Mouse (Mus musculus): ENCODE results near the gene Hist1h2bf.
"Not testable (repeated sequence)": the region's sequence is repeated elsewhere in the genome, so short reads cannot be mapped to it uniquely, and the experiment has no call there.

The Hist1h2bf gene

DNA sequence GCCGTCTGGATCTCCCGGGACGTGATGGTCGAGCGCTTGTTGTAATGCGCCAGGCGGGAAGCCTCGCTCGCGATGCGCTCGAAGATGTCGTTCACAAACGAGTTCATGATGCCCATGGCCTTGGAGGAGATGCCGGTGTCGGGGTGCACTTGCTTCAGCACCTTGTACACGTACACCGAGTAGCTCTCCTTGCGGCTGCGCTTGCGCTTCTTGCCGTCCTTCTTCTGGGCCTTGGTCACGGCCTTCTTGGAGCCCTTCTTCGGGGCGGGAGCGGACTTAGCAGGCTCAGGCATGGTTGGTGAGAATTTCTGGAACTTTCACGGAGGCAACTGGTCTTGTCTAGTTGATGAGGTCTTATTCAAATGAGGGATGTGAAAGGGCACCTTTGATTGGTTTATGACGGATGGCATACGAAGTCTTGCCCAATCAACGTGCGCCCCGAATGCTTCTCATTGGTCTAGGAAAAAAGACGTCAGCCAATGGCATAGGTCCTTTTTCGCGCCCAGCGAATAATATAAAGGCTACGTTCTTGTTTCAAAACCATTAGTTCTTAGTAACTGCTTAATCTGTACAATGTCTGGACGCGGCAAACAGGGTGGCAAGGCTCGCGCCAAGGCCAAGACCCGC, at the start of gene Hist1h2bf, which contains the start of gene Hist1h2ad:
Gene Hist1h2bf (minus strand): TSS at position 299 of the 627 bp plus-strand sequence.
Gene Hist1h2ad (plus strand): TSS at position 484 of the 627 bp plus-strand sequence.
- DNase-seq (ENCODE audit: low spot score in 2 of 2): peak; percentile 86

DNA sequence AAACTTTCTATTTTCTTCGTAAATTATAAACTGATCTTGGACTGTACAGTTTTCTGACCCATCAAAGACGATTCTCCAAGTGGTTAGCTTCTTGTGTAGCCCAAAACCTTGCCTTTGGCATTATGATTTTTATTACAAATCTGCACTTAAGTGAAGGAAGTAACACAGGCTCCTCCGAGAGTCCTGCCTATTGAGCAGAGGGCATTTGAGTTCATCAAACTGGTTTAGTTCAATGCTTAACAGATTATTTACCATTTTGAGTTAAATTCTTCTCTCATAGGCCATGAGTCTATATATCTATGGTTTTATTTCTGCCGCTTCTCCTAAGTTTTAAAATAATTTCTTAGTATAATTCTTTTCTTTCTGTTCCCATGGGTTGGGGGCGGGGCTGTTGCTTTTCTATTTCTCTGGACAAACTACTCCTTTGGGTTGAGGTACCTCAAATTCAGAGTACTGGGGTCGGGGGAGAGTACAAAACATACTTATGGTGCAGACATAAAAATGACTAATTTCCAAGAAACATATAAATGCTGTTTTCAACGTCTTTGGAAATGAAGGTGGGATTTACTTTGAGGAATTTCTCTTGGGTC, 49.0 kb upstream of the Hist1h2bf start:
- no peak for DNase-seq (ENCODE audit: low spot score in 2 of 2)

DNA sequence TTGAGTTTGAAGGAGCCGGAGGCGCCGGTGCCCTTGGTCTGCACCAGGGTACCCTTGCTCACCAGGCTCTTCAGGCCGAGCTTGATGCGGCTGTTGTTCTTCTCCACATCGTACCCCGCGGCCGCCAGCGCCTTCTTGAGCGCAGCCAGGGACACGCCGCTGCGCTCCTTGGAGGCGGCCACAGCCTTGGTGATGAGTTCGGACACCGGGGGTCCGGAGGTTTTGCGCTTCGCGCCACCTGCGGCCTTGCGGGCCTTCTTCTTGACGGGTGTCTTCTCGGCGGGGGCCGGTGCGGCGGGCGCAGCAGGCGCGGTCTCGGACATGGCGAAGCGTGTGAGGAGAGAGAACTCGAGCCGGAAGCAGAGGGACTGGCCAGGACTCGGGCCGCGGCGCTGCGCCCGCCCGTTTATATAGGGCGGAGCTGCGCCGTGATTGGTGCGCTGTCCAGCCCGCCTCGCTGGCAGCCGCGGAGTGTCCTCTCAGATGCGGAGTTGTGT, 48.2 kb upstream of the Hist1h2bf start, which contains the start of gene Hist1h1e:
Gene Hist1h1e (minus strand): TSS at position 384 of the 497 bp plus-strand sequence.
- peak; percentile 86 to 91 for DNase-seq (ENCODE audit: low spot score in 2 of 2)

DNA sequence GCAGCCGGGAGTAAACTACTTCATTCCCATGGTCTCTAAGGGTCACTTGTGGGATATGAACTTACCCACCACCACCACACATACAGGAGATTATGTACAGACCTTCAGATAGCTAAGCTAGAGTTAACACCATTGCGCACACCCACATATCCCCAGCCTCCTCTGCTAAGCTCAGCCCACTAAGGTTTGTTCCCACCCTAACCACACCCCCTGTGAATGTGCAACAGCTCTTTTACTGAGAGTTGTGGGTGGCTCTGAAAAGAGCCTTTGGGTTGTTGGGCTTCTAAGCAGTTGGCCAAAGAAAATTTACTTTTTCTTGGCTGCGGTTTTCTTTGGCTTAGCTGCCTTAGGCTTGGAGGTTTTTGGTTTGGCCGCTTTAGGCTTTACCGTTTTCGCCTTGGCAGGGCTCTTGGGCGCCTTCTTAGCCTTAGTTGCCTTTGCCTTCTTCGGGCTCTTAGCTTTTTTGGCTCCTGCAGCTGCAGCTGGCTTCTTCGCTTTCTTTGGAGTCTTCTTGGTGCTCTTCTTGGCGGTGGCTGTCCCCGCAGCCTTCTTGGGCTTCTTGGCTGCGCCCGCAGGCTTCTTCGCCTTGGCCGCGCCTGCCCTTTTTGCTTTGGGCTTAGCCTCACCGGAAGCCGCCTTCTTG, 47.7 kb upstream of the Hist1h2bf start:
- peak; percentile 65 to 71 for DNase-seq (ENCODE audit: low spot score in 2 of 2)

DNA sequence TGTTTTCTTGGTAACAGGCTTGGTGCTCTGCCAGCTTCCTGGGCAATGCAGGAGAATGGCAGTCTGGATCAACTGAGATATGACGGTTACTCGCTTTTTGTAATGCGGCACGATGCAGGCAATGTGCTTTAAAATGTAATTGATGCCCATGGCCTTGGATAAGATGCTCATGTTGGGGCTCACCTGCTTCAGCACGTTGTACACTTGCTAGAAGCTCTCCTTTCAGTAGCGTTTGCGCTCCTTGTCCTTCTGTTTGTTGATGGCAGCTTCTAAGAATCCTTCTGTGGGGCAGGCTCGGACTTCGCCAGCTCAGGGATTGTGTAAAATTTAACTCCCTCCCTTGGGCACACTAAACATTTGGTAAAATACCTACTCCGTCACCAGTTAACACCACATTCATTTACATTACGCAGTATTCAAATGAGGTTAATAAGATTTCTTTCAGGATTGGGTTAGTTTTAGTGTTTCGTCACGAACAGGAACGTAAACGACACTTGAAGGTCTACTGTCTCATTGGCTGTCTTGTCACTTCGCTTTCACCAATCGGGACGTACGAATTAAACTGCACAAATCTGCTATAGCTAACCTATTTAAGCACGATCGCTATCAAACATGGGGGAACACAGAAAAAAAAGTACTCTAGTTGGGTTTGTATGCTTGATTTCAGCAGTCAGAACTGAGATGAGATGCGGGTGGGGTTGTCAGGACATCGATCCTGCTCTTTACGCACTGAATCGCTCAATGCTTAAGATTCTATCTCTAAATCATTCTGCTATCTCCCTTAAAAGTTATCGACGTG, 46.9 kb upstream of the Hist1h2bf start, which contains the start of gene Hist1h2be:
Gene Hist1h2be (minus strand): TSS at position 392 of the 799 bp plus-strand sequence.
- peak in 1 of 2 experiments; percentile 37 for DNase-seq (ENCODE audit: low spot score in 2 of 2)

DNA sequence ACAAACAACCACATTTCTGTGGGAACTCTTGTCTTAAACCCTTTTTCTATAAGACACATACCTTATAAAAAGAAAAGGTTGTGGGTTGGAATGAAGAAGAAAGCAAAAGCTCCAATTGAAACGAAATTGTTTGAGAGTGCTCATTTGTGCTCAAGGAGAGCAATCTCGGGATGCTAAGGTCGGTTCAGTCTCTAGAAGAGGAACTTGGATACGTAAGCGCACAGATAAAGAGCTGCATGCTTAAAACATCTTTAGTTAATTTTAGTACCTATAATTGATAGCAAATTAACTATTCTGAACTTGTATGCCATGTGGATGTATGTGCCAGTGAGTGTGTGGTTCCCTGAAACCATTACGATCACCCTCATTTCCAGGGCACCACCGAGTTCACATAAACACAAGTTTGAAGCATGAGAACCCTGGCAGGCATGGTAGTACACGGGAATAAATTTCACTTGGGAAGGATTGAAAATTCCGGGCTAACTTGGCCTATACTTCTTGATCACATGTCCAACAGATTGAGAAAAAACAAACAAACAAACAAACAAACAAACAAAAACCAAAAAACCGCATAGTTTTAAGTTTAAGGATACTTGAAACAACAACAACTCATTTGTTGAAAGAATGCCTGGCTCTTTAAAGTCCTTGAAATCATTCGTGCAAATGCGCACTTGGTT, 46.2 kb upstream of the Hist1h2bf start:
- no peak for DNase-seq (ENCODE audit: low spot score in 2 of 2)

DNA sequence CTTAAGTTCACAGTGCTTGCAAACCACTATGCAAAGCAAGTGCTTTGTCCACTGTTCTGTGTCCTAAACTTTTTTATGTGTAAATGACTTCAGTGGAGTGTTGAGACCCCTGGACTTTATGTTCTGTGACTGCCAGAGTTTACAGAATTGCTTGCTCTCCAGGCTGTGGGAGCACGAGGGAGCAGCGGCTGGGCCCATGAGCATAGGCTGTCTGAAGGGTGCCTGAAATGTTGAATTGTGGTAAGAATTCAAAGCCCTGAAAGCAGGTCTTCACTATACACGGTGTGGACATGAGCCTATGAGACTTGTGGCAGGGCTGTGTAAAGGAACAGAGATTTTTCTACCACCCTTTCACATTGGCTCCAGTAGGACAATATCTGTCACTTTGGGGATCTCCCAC, 37.6 kb upstream of the Hist1h2bf start:
- DNase-seq (ENCODE audit: low spot score in 2 of 2): no peak

DNA sequence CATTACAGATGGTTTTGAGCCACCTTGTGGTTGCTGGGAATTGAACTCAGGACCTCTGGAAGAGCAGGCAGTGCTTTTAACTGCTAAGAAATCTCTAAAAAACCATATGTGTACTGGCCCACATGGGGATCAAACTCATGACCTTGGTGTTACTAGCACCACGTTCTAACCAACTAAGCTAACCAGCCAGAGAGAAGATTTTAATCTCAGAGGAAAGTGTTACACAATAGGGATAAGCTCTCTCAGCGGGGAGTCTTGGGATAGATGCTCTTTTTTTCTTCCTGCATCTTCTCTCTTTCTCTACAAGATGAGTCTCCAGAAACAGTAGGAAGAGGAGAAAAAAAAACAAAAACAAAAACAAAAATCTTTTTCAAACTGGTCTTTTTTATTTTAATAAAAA, 36.4 kb upstream of the Hist1h2bf start:
- no peak for DNase-seq (ENCODE audit: low spot score in 2 of 2)

DNA sequence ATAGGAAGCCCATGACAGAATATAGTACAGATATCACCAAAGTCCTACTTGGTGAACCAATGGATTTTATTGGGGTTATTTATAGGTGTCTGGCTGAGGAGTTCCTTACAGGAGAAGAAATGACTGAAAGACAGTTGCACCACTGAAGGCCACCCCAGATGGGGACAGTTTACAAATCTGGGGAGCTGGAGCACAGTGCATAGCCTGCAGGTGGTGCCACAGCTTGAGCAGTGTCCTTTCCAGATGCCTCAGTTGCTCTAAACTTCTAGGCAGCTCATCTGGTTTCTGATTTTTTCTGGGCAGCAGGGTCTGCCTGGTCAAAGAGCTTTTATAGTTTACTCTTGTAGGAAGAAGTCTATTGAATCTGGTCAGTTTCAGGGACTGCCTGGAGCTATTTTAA, 35.8 kb upstream of the Hist1h2bf start:
- DNase-seq (ENCODE audit: low spot score in 2 of 2): no peak

DNA sequence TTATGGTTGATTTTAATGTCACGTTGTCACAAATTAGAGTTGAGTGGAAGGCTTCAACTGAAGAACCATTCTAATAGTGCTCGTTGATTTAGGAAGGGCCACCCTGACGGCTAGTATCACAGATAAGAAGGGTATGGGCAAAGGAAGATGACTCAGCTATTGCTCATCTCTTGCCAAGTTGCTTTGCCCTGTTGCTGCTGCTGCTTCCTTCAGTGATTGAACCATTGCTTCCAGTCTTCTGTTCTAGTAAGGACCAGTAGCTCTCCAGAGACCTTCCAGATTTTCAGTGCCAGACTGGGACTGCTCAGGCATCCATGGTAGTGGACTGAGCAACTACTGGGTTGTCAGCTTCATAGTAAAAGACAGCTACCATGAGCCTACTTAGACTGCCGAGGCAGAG, 35.2 kb upstream of the Hist1h2bf start:
- no peak for DNase-seq (ENCODE audit: low spot score in 2 of 2)

DNA sequence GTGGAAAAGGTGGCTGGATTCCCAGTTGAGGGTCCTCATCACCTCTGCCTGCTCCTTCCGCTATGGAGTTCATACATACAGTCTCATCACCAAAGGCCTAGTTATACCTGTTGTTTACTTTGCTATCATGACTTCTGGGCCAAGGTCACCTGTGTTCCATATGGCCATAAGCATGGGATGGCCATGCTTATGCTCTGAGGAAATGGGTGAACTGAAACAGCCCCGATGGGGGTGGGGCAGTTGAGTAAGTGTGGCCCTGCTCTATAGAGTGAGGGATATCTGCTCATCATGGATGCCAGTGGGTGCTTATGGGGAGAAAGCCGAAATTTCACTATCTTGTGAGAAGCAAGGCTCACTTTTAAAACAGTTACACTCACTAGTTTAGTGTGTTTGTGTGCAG, 31.1 kb upstream of the Hist1h2bf start:
- no peak for DNase-seq (ENCODE audit: low spot score in 2 of 2)

DNA sequence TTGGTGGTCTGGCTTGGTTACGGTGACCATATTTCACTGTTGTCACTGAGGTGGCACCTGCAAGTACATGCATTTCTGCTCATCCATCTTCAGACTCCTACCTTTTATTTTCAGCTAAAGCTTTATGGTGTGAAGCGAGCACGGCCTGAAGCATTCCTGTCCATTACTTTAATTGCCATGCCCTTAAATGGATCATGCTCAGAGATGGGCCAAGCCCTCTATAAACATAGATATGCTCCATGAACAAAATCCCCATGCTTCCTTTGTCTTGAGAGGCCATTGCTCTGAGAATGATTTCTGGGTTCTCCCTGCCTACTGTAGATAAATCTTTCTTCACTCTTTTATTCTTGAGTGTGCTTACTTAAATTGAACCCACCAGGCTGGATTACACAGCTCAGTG, 30.5 kb upstream of the Hist1h2bf start:
- no peak for DNase-seq (ENCODE audit: low spot score in 2 of 2)

DNA sequence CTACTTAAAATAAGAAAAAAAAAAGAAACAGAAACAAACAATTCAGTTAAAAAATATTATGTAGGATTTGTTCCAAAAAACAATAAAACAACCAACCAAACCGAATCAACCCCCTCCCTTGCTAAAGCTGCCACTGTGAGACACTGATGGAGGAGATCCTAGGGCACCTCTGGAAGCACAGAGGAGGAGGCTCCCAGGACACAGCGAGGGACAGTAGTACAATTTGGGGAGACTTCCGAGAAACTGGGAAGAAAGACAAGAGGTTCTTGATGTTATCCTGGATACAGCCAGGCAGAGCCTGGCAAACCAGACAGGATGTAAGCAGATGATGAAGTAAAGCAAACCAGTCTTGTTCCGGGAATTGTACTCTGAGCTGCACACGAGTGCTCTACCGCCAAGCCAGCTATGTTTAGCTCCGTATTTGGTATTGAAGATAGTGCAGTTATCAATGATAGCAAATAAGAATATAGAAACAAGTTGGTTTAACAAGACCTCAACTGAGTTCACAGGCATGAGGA, 29.2 kb upstream of the Hist1h2bf start:
- no peak for DNase-seq (ENCODE audit: low spot score in 2 of 2)

DNA sequence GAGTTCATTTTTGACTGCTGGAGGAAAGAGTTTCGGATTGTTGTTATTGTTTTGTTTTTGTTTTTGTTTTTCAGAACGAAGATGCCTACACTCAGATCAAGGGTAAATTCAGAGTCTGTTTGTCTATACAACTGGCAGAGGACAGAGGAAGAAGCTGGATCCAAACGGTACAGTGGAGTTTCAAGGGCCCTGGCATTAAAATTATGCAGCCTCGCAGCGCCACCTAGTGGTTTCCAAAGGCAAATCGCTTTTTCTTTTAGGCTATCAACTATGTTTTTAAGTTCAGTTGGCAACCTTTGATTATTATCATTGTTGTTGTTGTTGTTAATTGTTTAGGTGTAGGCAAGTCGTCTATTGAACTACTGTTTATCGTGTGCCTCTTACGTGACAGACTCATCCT, 24.0 kb upstream of the Hist1h2bf start:
- DNase-seq (ENCODE audit: low spot score in 2 of 2): peak; percentile 56 to 82

DNA sequence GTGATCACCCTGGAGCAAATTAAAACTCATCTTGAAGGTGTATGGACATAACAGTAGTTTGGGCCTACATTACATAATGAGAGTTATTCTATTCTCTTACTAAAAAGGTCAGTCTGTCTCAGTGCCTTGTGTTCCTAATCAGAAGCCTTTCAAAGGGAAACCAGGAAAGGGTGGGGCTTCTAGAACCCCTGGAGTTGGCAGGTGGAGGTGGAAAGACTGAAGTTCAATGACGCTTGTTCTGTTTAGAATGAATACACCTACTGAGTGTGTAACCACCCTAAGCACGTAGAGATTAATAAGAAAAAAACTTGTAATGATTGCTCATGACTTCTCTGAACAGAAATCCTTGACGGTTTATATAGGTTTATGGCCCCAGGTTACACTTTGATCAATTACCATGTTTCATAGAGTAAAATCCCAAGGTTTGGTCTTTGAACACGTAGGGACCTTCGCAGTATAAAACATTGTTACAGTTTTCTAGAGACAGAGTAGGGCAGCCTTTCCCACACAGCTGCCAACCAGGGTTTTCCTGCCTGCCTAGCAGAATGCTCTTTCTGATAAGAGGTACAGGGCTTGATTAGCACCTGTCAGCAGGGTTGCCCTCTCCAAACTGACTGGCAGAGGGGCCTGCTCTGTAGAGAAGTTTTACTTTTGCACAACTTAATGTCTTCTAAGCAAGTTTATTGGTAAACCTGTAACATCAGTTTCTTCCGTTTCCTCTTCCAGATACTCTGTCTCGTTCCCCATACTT, 21.8 kb upstream of the Hist1h2bf start:
- DNase-seq (ENCODE audit: low spot score in 2 of 2): no peak

DNA sequence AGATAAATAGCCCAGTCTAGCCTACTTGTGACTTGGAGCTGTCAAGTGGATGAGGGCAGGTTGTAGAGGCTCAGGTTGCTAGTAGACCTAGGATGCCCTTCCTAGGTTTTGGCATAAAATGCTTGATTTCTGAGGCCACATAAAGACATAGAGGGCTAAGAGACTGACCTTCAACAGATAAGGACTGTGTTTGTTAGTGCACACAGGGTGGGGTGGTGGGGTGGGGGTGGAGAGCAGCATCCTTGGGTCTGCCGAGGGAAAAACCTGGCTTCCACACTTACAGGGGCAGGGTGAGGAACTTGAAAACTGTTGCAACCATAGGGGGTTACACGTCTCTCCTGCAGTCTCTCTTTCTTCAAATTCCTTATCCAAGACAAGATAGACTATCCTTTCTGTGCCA, 21.2 kb upstream of the Hist1h2bf start:
- no peak for DNase-seq (ENCODE audit: low spot score in 2 of 2)

DNA sequence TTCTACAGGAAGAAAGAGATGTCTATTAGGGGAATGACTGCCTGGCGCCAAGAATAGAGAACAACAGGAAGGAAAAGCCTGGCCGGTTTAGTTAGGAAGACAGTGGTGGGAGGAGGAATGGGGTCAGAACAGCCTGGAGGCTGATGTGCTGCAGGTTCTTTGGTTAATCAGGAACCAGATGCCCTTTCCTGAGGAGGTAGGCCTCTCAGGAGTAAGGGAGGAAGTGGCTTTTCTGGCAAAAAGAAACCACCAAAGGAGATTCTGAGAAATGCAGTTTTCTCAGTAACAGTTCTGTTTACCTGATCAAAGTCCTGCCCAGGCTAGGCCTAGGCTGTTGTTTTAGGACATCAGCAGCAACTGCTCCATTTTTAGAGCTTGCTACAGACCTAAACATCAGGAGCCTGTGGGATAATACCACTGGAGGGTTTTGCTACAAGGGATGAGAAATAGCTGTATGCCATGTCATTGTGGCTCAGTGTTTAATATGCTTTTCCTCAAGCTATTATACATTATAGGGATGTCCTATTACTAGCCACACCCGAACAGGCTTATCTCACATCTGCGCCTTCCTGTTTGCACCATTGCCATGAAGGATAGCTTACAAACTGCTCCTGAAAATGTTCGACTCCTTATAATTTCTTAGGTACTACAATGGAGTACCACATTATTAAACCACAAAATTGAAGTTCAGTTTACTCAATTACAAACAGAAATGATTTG, 19.2 kb upstream of the Hist1h2bf start:
- DNase-seq (ENCODE audit: low spot score in 2 of 2): no peak

DNA sequence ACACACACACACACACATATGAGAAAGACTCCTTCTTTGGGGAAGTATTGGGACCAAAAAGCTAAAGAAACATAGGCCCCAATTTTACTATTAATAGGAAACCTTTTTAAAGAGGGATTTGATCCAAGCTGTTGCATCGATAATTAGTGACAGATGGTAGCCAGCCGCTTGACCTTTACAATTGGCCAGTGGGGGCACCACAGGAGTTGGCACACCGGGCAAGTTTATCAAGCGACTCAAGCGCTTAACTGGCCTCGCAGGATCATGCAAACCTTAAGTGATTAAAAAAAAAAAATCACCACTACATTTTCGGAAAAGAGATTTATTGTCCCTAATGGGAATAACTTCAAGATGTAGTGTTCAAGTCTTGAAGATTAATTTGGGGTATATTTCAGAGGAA, 18.6 kb upstream of the Hist1h2bf start:
- DNase-seq (ENCODE audit: low spot score in 2 of 2): no peak

DNA sequence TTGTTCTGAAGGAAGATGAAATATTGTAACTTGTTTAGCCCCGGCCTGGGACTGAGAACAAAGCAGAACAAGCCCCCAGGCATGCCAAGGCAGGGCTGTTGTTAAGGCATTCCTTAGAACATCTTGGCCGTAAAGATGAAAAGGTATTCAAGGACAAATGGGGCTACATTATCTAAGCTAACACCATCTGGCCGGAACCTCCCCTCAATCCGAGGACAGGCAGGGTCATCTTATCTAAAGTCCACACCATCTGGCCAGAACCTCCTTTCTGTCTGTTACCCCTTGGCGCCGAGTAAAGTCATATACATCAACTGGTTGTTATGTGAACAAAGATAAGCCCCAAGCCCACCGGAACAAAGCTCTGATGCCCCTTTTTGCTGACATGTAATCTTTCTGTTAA, 17.9 kb upstream of the Hist1h2bf start:
- DNase-seq (ENCODE audit: low spot score in 2 of 2): not testable (repeated sequence)

DNA sequence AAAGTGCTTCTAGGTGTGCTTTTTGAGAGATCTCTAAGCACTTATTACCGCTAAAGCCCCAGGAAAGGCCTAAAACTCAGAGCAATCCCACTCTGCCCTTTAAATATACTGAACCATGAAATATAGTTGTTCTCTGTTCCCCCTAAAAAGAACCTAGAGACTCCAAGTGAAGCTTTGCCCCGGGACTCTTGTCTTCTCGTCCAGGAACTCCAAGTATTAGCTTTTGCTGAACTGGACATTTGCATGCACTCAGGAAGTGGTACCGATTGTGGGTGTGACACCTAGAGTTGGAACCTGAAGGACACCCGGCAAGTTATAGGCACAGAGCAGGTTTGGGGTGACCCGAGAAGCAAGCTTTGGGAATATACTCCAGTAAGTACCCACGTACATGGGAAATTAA, 17.2 kb upstream of the Hist1h2bf start:
- no peak for DNase-seq (ENCODE audit: low spot score in 2 of 2)
